Mouse (Mus musculus) heart, embryonic 14.5 days (tissue): ENCODE results near the gene Hrasls5. TPM values are rescaled to one million over a fixed set of nuclear protein-coding genes. Genes with fewer than 3 reads are reported as not detected.
A peak's percentile ranks its signal among the peaks of the same experiment; 100 is the strongest.

Experiments
- ATAC-seq: fragments of 200-750 bp; cut with Nextera tagmentation; 2 replicates; pipeline ENCODE4 v1.8.0; 2017; ENCODE audit warnings: low read depth, moderate TSS enrichment; ENCODE audit not compliant: insufficient number of reproducible peaks, insufficient read depth, low FRiP score
- H3K27ac ChIP-seq, 2 experiments: fragments of 200-500 bp in 1 of 2; fragments of 300-500 bp in 1 of 2; sonication (generic) in 1 of 2; replicated peaks in 1 of 2; 2 replicates each; pipeline ENCODE4 v1.5.1; 2012 to 2014; ENCODE audit warnings: low read depth in 2 of 2, low read length in 2 of 2, control low read depth in 1 of 2, mild to moderate bottlenecking in 1 of 2, mixed read lengths in 1 of 2; ENCODE audit not compliant: control insufficient read depth in 1 of 2, insufficient read depth in 1 of 2
- H3K27me3 ChIP-seq: fragments of 300-500 bp; sonication (generic); 2 replicates; pipeline ENCODE4 v1.6.1; 2014; ENCODE audit warnings: mild to moderate bottlenecking, low read length, control low read depth; ENCODE audit not compliant: control insufficient read depth, insufficient read depth
- H3K36me3 ChIP-seq: fragments of 300-500 bp; sonication (generic); 2 replicates; pipeline ENCODE4 v1.6.1; 2014; ENCODE audit warnings: mild to moderate bottlenecking, control low read depth, low read length, mixed read lengths; ENCODE audit not compliant: control insufficient read depth, insufficient read depth
- H3K4me1 ChIP-seq, 2 experiments: fragments of 200-500 bp in 1 of 2; fragments of 300-500 bp in 1 of 2; sonication (generic) in 1 of 2; 2 replicates each; pipeline ENCODE4 v1.6.1; 2012 to 2014; ENCODE audit warnings: low read length in 2 of 2, control low read depth in 1 of 2, mixed read lengths in 1 of 2; ENCODE audit not compliant: control insufficient read depth in 2 of 2, insufficient read depth in 2 of 2
- H3K4me2 ChIP-seq: fragments of 300-500 bp; sonication (generic); 2 replicates; pipeline ENCODE4 v1.6.1; 2014; ENCODE audit warnings: mild to moderate bottlenecking, low read length
- H3K4me3 ChIP-seq, 2 experiments: fragments of 200-500 bp in 1 of 2; fragments of 300-500 bp in 1 of 2; sonication (generic) in 1 of 2; 2 replicates each; pipeline ENCODE4 v1.5.1; 2012 to 2014; ENCODE audit warnings: low read length in 2 of 2, mild to moderate bottlenecking in 2 of 2, control low read depth in 1 of 2, low read depth in 1 of 2, moderate library complexity in 1 of 2; ENCODE audit not compliant: control insufficient read depth in 1 of 2, insufficient read depth in 1 of 2
- H3K9ac ChIP-seq: fragments of 300-500 bp; sonication (generic); 2 replicates; pipeline ENCODE4 v1.6.1; 2014; ENCODE audit warnings: mild to moderate bottlenecking, low read length
- H3K9me3 ChIP-seq: fragments of 300-500 bp; sonication (generic); 2 replicates; pipeline ENCODE4 v1.6.1; 2016; ENCODE audit warnings: low read length, control low read depth; ENCODE audit not compliant: control insufficient read depth
- WGBS: fragments of 180-500 bp; shearing (Covaris S2); extraction: QIAGEN DNeasy Blood & Tissue Kit; methylation state at CpG from one replicate; pipeline ENCODE4 v1.1.7; 2014; 5-methylcytosine and 5-hydroxymethylcytosine counted together
- polyA plus RNA-seq: library from polyadenylated mRNA; unstranded; fragments of >200 nt; fragmentation: Nextera tagmentation; extraction: Ambion mirVana; gene quantifications from 2 replicates; pipeline ENCODE4 v1.2.1, GENCODE M21; 2014

Hrasls5 gene
- polyA plus RNA-seq, 1 experiment from 2014 or later: not detected

- peaks cover 21 to 26% of the 10 kb centered on the region in 2 experiments for H3K4me1 ChIP-seq
- peak within 1 kb of the TSS; percentile 36 for H3K9ac ChIP-seq
- ATAC-seq: no peak
- H3K9me3 ChIP-seq: no peaks in the 10 kb centered on the region
- H3K36me3 ChIP-seq: no peaks in the 10 kb centered on the region
- H3K27ac ChIP-seq: no peak within 1 kb of the TSS
- WGBS: 7% methylated on average over 15 of the region's 15 CpGs
- H3K27me3 ChIP-seq: peaks cover 8% of the 10 kb centered on the region; the same call in 1 of the 2 replicates
- peak within 1 kb of the TSS; percentile 69 for H3K4me2 ChIP-seq
- H3K4me3 ChIP-seq: peak within 1 kb of the TSS; percentile 22 to 28
Observed at GRCm38 (mm10) chr19:7606801-7607689, 5.3 kb upstream of the Hrasls5 start, which contains the start of gene Lgals12. TSS of gene Lgals12 (minus strand) at chr19:7607193.

GRCm38 (mm10) chr19:7607690-7608201, 4.6 kb upstream of the Hrasls5 start:
- Histone ChIP-seq H3K27ac (no peak overlapping the region), H3K9me3 (no peaks in the 10 kb centered on the region), H3K36me3 (no peaks in the 10 kb centered on the region), H3K9ac (no peak overlapping the region), H3K4me1 (peaks cover 21 to 32% of the 10 kb centered on the region in 2 experiments), H3K27me3 (peaks cover 15% of the 10 kb centered on the region; the same call in 1 of the 2 replicates), H3K4me3 (no peak overlapping the region), H3K4me2 (no peak overlapping the region)
- no peak; the same call in 1 of the 2 replicates for ATAC-seq
- 72% methylated on average over 7 of the region's 7 CpGs for WGBS

GRCm38 (mm10) chr19:7613151-7613550, 810 bp downstream of the Hrasls5 start:
- Histone ChIP-seq H3K9ac (no peak overlapping the region), H3K4me1 (peaks cover 2 to 9% of the 10 kb centered on the region in 2 experiments; a peak in 2 of 4 replicates), H3K4me2 (no peak overlapping the region), H3K36me3 (no peaks in the 10 kb centered on the region), H3K4me3 (no peak overlapping the region), H3K9me3 (no peaks in the 10 kb centered on the region), H3K27ac (no peak overlapping the region), H3K27me3 (peaks cover 20% of the 10 kb centered on the region; the same call in 1 of the 2 replicates)
- no peak for ATAC-seq
- 82% methylated on average over 7 of the region's 7 CpGs for WGBS

GRCm38 (mm10) chr19:7616231-7616930, 4.0 kb downstream of the Hrasls5 start:
- no peak overlapping the region for H3K4me2 ChIP-seq
- no peak overlapping the region for H3K27ac ChIP-seq
- no peak overlapping the region for H3K4me3 ChIP-seq
- H3K9ac ChIP-seq: no peak overlapping the region
- no peak for ATAC-seq
- 73% methylated on average over 5 of the region's 5 CpGs for WGBS
- peaks cover 19% of the 10 kb centered on the region; the same call in 1 of the 2 replicates for H3K27me3 ChIP-seq
- H3K4me1 ChIP-seq: peaks cover 2 to 9% of the 10 kb centered on the region in 2 experiments; a peak in 2 of 4 replicates
- H3K36me3 ChIP-seq: no peaks in the 10 kb centered on the region
- no peaks in the 10 kb centered on the region for H3K9me3 ChIP-seq

- no peak overlapping the region for H3K27ac ChIP-seq
- no peak for ATAC-seq
- WGBS: 63% methylated on average over 3 of the region's 3 CpGs
Observed at GRCm38 (mm10) chr19:7617085-7617484, 4.7 kb downstream of the Hrasls5 start.

GRCm38 (mm10) chr19:7617696-7618095, 5.4 kb downstream of the Hrasls5 start:
- Histone ChIP-seq H3K27me3 (peaks cover 6% of the 10 kb centered on the region; the same call in 1 of the 2 replicates), H3K9me3 (no peaks in the 10 kb centered on the region), H3K36me3 (no peaks in the 10 kb centered on the region), H3K4me3 (no peak overlapping the region), H3K27ac (no peak overlapping the region), H3K9ac (no peak overlapping the region), H3K4me1 (peaks cover 0 to under 1% of the 10 kb centered on the region in 2 experiments; a peak in 1 of 4 replicates), H3K4me2 (peak overlapping the region; percentile 46)
- no peak for ATAC-seq
- 26% methylated on average over 7 of the region's 7 CpGs for WGBS

More at GRCm38 (mm10) chr19:7617085-7617484, 4.7 kb downstream of the Hrasls5 start:
- Histone ChIP-seq H3K9me3 (no peaks in the 10 kb centered on the region), H3K27me3 (peaks cover 12% of the 10 kb centered on the region; the same call in 1 of the 2 replicates), H3K36me3 (no peaks in the 10 kb centered on the region), H3K4me3 (no peak overlapping the region), H3K4me2 (no peak overlapping the region), H3K4me1 (peaks cover 0 to 6% of the 10 kb centered on the region in 2 experiments; a peak in 2 of 4 replicates), H3K9ac (no peak overlapping the region)

GRCm38 (mm10) chr19:7633021-7633420, 20.7 kb downstream of the Hrasls5 start:
- H3K4me2 ChIP-seq: no peak overlapping the region
- H3K9me3 ChIP-seq: no peaks in the 10 kb centered on the region
- no peak overlapping the region for H3K4me3 ChIP-seq
- no peaks in the 10 kb centered on the region for H3K4me1 ChIP-seq
- no peak for ATAC-seq
- no peaks in the 10 kb centered on the region for H3K36me3 ChIP-seq
- H3K27ac ChIP-seq: no peak overlapping the region
- no peaks in the 10 kb centered on the region for H3K27me3 ChIP-seq
- H3K9ac ChIP-seq: no peak overlapping the region
